Mouse (Mus musculus) mouse embryonic stem cell (cell line): ENCODE data around the gene Rap1gds1.

Source experiments
- in situ Hi-C, 2 experiments: fragments of 300-500 bp; cut with MboI; formaldehyde crosslinking; loops; 1 replicate in 1 of 2; 3 replicates in 1 of 2; pipeline ENCODE4 v1.14.3; 2019 to 2020; ENCODE audit warnings: low sequenced_read_pairs in 2 of 2, low pct_unique_long_range_greater_than_20kb in 1 of 2, mixed read lengths in 1 of 2; ENCODE audit not compliant: unreplicated experiment in 1 of 2

Rap1gds1 gene

DNA sequence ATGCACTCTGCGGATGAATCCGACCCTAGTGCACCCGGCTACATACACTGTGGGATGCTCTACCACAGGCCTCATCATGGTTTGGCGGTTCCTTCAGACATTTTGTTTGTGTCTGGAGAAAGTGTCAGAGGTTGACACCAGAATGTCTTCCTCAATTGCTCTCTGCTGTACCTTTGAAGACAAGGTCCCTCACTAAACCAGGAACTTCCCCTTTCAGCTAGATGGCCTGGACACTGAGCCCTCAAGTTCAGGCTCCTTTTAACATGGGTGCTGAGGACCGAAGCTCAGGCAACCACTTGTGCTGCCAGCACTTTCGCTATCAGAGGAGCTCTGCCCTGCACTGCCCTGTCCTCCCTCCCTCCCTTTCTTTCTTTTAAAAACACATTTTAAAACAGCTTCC lies 92.8 kb downstream of the Rap1gds1 start:
- in situ Hi-C loops = no loop called here

- in situ Hi-C loops = no loop called here
Measured at GRCm38 (mm10) chr3:138977413-138977812, 97.6 kb downstream of the Rap1gds1 start.

DNA sequence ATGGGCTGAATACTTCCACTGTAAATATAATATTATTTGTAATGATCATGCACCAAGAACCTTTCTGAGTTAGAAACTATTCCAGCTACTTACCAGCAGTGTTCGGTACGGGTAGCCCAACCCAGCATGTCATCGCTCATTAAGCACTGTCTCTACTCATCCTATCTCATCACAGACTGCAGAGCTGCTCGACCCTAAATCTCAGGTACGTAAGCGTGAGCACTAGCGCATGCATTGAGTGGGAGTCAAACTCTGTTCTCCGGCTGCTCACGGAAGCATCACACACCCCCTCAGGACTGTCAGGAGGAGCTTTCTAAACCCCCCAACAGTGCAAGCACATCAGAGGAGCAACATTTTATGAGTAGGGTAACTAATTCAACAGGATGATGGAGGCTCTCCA lies 107.4 kb downstream of the Rap1gds1 start:
- in situ Hi-C loops = no loop called here

DNA sequence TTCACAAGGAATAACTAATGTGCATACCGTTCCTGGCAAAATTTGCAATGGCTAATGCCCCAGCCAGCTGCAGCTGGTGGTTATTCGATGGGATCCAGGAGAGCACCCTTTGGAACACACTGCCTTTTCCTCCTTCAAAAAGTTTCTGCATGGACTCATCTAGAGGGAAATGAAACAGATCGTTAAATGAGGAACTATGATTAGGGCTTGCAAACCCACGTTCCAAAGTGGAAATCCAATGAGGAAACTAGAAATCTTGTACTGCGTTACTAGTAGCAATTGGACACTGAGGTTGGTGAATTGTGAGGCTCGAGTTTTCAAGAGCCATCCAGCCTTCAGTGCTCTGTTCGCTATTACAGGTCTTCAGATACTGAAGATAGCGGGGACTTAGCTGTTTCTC lies 116.5 kb downstream of the Rap1gds1 start:
- in situ Hi-C loops = no loop called here

DNA sequence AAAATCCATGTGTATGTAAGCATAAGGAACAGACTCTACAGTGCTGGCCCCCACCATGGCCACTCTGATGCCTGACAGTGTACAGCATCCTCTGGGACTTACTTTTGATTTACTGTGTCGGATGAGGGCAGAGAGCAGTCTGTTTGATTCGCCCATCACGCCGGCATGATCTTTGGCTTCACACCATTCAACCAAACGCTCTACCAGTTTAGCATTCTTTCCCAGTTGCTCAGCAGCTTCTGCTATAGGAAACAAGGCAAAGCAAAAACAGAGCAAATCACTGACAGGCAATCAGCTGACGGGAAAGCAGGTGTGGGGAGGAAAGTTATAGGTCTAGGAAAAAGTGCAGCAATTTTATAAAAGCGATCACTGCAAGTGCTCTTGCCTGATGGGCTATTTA lies 119.8 kb downstream of the Rap1gds1 start:
- in situ Hi-C loops = no loop called here

DNA sequence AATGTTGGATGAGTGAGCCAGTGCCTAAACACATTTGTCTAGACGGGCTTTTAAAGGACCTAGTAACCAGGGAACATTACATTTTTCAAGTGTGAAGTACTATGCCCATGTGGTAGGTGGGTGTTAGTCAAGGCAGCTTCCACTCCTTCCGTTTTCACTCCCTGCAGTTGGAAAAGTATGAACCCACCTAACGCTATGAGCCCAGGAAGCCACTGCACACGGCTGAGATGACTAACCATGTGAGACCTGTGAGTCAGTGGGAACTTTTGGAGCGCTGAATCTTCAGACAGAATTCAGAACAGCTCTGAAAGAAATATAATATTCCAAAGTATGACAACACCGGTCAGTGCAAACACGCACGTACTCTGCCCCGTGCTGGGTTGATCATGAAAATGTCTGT lies 125.9 kb downstream of the Rap1gds1 start:
- in situ Hi-C loops = no loop called here

GRCm38 (mm10) chr3:138945516-138945915 lies 129.5 kb downstream of the Rap1gds1 start:
- in situ Hi-C loops = no loop called here

DNA sequence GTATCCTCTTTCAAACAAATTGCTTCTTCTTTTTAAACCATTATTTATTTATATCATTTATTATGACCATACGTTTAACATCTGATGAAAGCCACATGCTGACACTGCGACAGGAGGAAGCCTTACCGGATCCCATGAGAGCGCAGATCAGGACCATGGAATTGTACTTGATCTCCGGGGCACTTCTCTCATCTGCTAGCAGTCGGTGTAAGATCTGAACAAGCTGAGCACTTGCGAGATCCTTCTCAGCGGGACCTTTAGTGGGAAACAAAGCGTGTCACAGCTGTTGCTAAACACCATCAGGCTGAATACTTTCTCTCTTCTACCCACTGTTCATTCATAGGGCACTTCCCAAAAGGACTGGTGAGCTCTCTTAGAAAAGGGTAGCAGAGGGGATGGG lies 133.4 kb downstream of the Rap1gds1 start:
- in situ Hi-C loops = no loop called here

GRCm38 (mm10) chr3:138937241-138937640 lies 137.8 kb downstream of the Rap1gds1 start:
- in situ Hi-C loops = no loop called here

DNA sequence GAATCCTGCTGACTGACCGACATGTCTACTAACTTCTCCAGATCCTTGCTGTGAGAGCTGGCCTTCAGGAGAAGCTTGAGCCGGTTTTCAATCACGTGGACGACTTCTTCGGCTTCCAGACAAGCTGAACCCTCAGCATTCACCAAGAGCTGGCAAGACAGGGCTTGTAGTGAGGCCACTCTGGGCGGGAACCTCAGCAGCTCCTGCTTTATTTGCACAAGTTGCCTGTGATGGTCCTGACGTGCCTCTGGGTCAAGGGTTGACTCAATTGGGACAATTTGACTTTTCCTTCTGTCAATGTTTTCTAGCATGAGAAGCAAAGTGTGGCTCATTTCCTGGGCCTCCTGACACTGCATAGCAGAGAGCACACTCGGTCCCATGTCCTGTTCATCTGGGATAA lies 138.2 kb downstream of the Rap1gds1 start:
- in situ Hi-C loops = no loop called here

GRCm38 (mm10) chr3:138927437-138927836 lies 147.6 kb downstream of the Rap1gds1 start:
- in situ Hi-C loops = no loop called here

DNA sequence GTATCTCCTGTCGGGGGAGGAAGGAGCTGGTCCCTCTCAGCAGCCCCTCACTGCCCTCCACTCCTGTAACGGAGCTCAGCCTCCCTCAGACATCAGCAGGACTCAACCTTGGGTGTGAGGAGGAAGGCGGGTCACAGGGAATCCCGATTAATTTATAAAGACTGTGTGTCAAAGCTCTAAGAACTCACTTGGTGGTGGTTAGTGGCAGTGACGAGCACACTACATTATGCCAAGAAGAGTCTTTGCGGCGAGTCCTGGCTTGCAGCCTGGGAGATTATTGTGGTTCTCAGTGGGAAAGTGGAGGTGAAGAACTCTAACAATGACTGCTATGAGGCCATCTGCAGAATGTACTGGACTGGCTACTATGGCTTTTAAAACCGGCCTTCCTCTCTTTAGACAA lies 148.8 kb downstream of the Rap1gds1 start:
- in situ Hi-C loops = no loop called here

DNA sequence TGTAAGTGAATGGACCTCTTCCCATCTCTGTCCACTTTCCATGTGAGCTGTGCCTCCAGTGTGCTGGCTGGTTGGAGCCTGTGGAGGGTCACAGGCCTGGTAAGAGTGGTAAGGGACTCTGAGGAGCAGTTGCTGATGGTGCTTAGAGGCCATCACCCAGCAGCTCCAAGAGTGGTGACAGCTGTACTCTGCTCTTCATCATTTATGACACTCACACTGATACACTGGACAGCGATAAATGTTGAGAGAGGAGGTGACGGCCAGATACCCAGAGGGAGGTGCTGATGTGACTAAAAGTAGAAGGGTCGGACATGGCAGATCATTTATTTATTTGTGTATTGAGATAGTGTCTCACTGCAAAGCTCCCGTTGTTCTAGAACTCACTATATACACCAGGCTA lies 156.8 kb downstream of the Rap1gds1 start:
- in situ Hi-C loops = loop anchor here in 1 of 2 experiments (10.0 kb wide), 1 partner anchor 273 kb away; no protein-coding TSS in a partner anchor

GRCm38 (mm10) chr3:138917016-138917415 lies 158.0 kb downstream of the Rap1gds1 start:
- in situ Hi-C loops = loop anchor here in 1 of 2 experiments (10.0 kb wide), 1 partner anchor 272 kb away; no protein-coding TSS in a partner anchor

- in situ Hi-C loops = loop anchor here in 1 of 2 experiments (10.0 kb wide), 1 partner anchor 272 kb away; no protein-coding TSS in a partner anchor
Measured at GRCm38 (mm10) chr3:138916591-138916990, 158.4 kb downstream of the Rap1gds1 start.

DNA sequence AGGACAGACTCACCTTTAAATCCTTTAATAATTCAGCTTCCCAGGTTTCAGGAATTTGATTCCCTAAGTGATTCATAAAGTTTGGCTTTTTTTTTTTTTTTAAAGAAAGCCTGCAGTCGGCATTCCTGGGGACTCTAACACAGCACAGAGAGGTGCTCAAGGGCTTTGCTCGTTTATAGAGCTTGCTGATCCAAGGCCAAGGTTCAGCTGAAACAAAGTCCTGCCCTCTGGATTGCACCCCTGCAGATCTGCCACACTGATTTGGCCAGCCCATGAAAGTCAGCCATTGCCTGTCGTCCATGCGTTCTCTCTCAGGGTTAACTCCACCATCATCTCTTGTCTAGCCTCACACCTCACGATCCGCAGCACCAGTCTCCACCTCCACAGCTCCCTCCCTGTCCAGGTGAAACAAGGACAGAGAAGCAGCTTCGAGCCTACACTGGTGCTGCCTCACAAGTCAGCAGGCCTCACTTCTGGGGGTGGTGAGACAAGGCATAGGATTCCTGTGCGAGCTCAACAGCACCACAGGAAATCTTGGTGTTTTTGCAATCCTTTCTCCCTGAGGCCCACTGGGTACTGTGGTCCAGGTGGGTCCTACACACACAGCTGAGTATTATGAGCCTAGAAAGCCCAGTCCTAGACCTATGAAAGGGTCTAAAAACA lies 160.2 kb downstream of the Rap1gds1 start:
- in situ Hi-C loops = loop anchor here in 1 of 2 experiments (10.0 kb wide), 1 partner anchor 270 kb away; no protein-coding TSS in a partner anchor

GRCm38 (mm10) chr3:138912504-138912903 lies 162.5 kb downstream of the Rap1gds1 start:
- in situ Hi-C loops = loop anchor here in 1 of 2 experiments (10.0 kb wide), 1 partner anchor 268 kb away; no protein-coding TSS in a partner anchor

GRCm38 (mm10) chr3:138909313-138909712 lies 165.7 kb downstream of the Rap1gds1 start:
- in situ Hi-C loops = no loop called here

DNA sequence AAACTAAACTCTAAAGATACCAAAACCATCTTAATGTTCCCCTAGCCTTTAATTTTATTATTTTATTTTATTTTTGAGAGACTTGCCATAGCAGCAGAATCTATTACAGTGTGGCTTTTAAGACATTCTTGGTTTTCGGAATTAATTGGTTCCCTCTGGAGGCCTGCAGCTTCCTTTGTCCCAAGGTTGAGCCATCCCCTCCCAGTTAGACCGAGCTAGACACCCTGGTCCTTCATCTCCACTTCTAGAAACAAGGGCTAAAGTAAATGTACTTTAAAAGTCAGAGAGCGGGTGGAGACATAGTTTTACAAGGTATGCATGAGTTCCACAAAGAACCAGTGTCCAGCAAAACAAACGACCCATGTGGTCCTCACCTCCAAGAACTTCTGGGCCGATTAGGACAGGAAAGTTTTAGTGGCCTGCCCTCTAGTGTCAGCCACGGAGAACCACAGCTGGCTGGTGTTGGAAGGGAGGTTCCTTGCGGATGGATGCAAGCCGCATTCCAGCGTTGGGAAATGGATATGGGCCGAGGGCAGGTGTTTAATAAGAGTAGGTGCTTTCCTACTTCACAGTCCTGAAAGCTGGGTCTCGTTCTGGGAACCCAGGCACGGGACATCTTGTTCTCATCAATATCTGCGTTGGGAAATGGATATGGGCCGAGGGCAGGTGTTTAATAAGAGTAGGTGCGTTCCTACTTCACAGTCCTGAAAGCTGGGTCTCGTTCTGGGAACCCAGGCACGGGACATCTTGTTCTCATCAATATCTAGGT lies 168.7 kb downstream of the Rap1gds1 start:
- in situ Hi-C loops = no loop called here

GRCm38 (mm10) chr3:138905678-138906077 lies 169.3 kb downstream of the Rap1gds1 start:
- in situ Hi-C loops = no loop called here
